Mouse (Mus musculus) left cerebral cortex, postnatal 36 days (tissue): Measurements from ENCODE around the gene Sema5b. TPM values are rescaled to one million over a fixed set of nuclear protein-coding genes. Genes with fewer than 3 reads are reported as not detected.
A peak's percentile ranks its signal among the peaks of the same experiment; 100 is the strongest.

ENCODE experiments used
- DNase-seq, 2 experiments: peaks; one replicate each; pipeline ENCODE4 v3.0.0; 2021 to 2022; ENCODE audit warnings: low spot score in 2 of 2, mixed read lengths in 1 of 2
- intact Hi-C: fragments of 180-260 bp; cut with DNase I; formaldehyde crosslinking; loops from one replicate; pipeline ENCODE4 v1.15.1; 2025
- total RNA-seq, 2 experiments: library from RNA; stranded (reverse); gene quantifications; 2 replicates each; pipeline ENCODE4 v1.2.3; 2021

Sema5b gene
- total RNA-seq, result 10 to 100 TPM; 12.7 to 20.4 TPM

- intact Hi-C loops, result loop anchor here (2.0 to 5.0 kb wide), 4 partner anchors 51 to 276 kb away; no protein-coding TSS in a partner anchor
- peak; percentile 33 to 46 for DNase-seq
Observed at GRCm38 (mm10) chr16:35541117-35541641, at the start of gene Sema5b. Gene Sema5b (plus strand): TSS chr16:35541145.

DNA sequence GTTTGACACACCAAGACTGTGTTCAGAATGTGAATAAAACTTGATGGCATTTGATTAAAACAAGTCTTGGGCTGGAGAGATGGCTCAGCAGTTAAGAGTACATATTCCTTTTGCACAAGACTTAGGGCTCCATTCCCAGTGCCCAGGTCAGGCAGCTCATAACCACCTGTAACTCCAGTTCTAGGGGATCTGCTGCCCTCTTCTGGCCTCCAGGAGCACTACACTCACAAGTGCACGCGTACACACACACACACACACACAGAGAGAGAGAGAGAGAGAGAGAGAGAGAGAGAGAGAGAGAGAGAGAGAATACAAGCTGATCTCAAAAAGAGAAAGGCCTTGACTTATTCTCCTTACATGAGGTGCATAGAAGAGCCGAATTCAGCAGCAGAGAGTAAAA is 40.6 kb upstream of the Sema5b start:
- intact Hi-C loops, result no loop called here
- DNase-seq, result no peak

- intact Hi-C loops, result no loop called here
Observed at GRCm38 (mm10) chr16:35501106-35501760, 39.7 kb upstream of the Sema5b start.

GRCm38 (mm10) chr16:35502456-35502855 is 38.5 kb upstream of the Sema5b start:
- no peak for DNase-seq
- intact Hi-C loops, result no loop called here

More at GRCm38 (mm10) chr16:35501106-35501760, 39.7 kb upstream of the Sema5b start:
- no peak for DNase-seq

- DNase-seq, result no peak
- intact Hi-C loops, result no loop called here
Observed at GRCm38 (mm10) chr16:35504266-35504665, 36.7 kb upstream of the Sema5b start.

DNA sequence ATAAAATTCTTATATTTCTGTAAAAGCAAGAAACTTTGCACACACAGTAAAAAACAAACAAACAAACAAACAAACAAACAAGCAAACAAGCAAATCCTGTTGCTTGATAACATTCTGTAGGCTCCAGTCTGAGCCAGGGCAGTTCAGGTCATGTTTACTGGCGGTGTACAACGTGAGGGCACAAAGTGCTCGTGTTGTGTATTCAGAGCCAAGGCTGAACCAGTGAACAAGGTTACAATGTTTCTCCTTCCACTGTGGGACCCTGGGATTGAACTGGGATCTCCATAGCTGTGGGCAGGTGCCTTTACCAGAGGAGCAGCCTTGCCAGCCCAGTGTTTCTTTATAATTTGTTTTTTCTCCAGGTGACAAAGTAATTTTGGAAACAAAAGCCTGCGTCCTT is 35.2 kb upstream of the Sema5b start:
- intact Hi-C loops, result no loop called here
- no peak for DNase-seq

DNA sequence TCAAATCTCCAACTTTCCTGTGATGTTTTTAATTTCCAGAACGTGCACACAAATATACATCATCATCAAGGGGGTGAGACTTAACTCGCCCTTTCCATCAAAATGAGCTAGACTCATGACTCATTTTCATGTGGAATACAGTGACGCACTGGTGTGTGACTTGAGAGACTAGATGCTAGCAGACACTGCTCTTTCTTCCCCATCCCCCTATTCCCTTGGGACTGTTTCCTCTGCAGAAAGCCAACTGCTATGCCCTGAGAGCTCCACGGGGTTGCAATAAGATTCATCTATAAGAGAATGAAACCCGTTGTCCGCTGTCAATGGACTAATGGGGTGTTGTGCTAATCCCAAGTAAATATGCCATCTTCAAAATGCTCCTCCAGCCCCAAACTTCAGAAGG is 32.4 kb upstream of the Sema5b start:
- intact Hi-C loops, result no loop called here
- no peak for DNase-seq

- no peak for DNase-seq
- intact Hi-C loops, result no loop called here
Observed at GRCm38 (mm10) chr16:35509331-35510070, 31.4 kb upstream of the Sema5b start.

- intact Hi-C loops, result no loop called here
- DNase-seq, result no peak
Observed at GRCm38 (mm10) chr16:35515977-35516612, 24.9 kb upstream of the Sema5b start.

DNA sequence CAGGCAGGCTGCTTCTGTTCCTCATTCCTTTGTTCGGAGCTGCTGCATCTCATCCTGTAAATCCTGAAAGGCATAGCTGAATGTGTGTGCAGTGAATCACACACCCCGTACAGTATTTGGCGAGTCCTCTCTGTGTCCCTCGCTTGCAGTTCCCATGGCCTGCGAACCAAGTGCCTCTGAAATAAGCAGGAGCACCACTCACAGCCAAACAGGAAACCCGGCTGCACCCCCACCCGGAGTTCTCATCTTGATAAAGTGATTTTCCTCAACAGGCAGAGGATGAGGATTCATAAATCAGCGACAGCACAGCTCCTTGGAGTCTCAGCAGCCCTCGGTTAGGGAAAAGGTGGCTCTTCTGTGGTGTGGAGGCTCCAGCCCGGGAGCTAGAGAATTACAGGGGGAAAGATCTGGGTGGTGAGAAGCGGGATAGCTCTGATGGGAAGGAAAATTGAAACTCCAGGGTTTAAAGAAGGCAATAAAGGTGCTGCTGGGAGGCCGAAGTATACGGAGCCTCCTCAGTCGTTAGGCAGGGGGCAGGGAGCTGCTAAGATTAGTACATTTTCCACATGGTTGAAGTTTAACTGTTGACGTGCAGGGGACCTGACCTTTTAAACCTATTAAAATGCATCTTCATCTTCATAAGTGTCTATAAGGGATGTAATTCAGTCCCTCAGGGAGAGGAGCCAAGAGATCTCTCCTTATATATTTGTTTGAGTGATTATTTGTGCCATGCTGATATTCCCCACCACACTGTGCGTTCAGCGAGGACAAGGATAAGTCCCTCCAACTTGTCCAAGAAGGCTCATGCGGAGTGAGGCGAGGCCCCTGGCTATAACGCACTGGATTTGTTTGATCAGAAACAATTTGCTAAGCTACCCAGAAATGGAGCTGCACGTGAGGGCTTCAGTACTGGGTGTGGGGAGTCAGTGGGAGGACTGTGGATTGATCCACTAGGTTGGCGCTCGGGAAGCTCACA is 22.7 kb upstream of the Sema5b start:
- intact Hi-C loops, result no loop called here
- DNase-seq, result no peak

GRCm38 (mm10) chr16:35519245-35519644 is 21.7 kb upstream of the Sema5b start:
- intact Hi-C loops, result no loop called here
- no peak for DNase-seq

- intact Hi-C loops, result no loop called here
- no peak for DNase-seq
Observed at GRCm38 (mm10) chr16:35524200-35524599, 16.7 kb upstream of the Sema5b start.

DNA sequence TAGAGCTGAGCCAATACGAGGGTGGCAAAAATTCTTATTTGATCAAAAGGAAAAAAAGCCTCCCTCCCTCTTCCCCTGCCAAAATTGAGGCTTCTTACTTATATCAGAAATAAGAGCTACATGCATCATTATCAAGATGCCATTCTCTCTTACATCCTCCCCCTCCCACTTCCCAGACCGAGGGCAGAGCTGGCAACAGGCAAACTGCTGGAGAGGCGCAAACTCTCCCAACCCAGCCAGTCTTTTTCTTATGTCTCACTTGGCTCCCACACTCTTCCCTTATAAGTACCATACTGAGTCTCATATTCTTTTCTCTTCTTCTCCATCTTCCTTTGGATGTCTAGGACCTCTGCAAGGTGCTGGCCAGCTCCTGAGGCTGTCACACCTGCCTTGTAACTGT is 6.3 kb upstream of the Sema5b start:
- DNase-seq, result no peak
- intact Hi-C loops, result no loop called here

GRCm38 (mm10) chr16:35537651-35538050 is 3.3 kb upstream of the Sema5b start:
- DNase-seq, result peak in 1 of 2 experiments; percentile 5
- intact Hi-C loops, result no loop called here

- intact Hi-C loops, result no loop called here
- peak in 1 of 2 experiments; percentile 7 for DNase-seq
Observed at GRCm38 (mm10) chr16:35539041-35539440, 1.9 kb upstream of the Sema5b start.

- DNase-seq, result peak; percentile 26 to 35
- intact Hi-C loops, result loop anchor here (2.0 to 5.0 kb wide), 4 partner anchors 52 to 276 kb away; no protein-coding TSS in a partner anchor
Observed at GRCm38 (mm10) chr16:35540333-35541116, 420 bp upstream of the Sema5b start.

GRCm38 (mm10) chr16:35541661-35542420 is 896 bp downstream of the Sema5b start:
- peak; percentile 22 to 32 for DNase-seq
- intact Hi-C loops, result loop anchor here (2.0 to 5.0 kb wide), 4 partner anchors 50 to 275 kb away; no protein-coding TSS in a partner anchor

DNA sequence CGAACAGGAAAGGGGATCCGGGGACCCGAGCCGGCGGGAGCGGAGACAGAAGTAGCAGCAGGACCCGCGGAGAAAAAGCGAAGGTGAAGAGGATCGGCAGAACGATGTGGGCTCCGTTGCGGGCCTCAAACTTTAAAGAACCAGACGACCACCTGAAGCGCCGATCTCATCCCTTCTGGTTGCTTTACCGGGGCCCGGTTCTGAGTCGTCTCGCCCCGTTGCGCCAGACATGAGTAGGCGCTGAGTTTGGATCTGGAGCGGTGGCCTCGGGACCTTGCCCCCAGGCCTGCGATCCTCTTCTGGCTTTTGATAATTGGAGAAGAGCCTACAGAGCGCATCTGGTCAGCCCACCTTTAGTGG is 1.5 kb downstream of the Sema5b start:
- intact Hi-C loops, result loop anchor here (5.0 kb wide), 2 partner anchors 50 to 120 kb away; no protein-coding TSS in a partner anchor
- no peak for DNase-seq
